Mouse (Mus musculus): ENCODE results near the gene Aspa. TPM values are rescaled to one million over a fixed set of nuclear protein-coding genes. Genes with fewer than 3 reads are reported as not detected.
"Not testable (repeated sequence)": the region's sequence is repeated elsewhere in the genome, so short reads cannot be mapped to it uniquely, and the experiment has no call there.

Gene Aspa
- polyA plus RNA-seq (2015; fragmentation: Nextera tagmentation; extraction: Ambion mirVana): 0.36 and 0.40 TPM in 2 replicates

DNA sequence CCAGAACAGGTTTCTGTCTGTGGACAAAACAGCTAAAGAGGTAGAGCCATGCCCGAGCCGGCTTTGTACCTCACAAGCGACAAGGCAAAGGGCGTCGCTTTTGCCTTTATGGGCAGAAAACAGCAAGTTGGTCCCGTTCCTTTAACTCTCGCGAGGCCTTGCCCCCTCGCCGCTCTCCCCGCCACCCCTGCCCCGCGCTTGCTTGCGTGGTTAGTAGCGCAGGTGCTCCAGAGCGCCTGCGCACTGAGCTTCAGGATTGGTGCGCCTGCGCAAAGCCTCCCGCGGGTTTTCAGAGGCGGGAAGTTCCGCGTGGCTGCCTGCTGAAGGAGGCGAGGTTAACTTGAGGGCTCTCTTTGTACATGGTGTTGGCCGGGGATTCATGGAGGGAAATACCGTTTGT, at the start of gene Aspa, which contains the start of the genes Gm49340 and Spata22:
Gene Aspa, minus strand, starts transcription at position 155 of the 400 bp plus-strand sequence.
Gene Gm49340, plus strand, starts transcription at position 300 of the 400 bp plus-strand sequence.
Gene Spata22, plus strand, starts transcription at position 300 of the 400 bp plus-strand sequence.
- Histone ChIP-seq H3K4me3 (replicated peaks) (no peak within 1 kb of the TSS), H3K27ac (no peak within 1 kb of the TSS), H3K27me3 (no peaks in the 10 kb centered on the region), H3K36me3 (no peaks in the 10 kb centered on the region), H3K4me2 (replicated peaks) (no peak within 1 kb of the TSS), H3K9me3 (no peaks in the 10 kb centered on the region), H3K4me1 (replicated peaks) (no peaks in the 10 kb centered on the region), H3K9ac (replicated peaks) (no peak within 1 kb of the TSS)
- ATAC-seq: no peak
- WGBS: 81% methylated on average over 27 of the region's 27 CpGs

DNA sequence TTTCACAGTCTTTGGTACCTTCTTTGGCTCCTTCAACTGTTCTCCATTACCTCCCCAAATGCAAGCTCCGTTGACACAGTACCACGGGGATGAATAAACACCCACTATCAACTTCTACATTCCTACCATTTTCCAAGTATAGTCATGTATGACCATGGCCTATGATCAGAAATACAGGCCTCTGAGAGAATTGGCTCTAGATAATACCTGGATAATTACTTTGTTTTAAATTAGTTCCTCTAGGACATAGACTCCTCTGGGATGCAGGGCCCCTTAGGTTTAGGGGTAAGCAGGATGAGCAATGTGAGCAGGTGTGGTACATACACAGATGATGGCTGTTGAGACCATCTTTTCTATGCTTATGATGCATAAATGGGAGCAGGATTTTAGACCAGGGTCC, 41.5 kb upstream of the Aspa start, which contains the start of gene Olfr376:
Gene Olfr376, plus strand, starts transcription at position 301 of the 400 bp plus-strand sequence.
- 94% methylated on average over 2 of the region's 2 CpGs for WGBS
- Histone ChIP-seq H3K4me3 (replicated peaks) (no peak within 1 kb of the TSS), H3K4me1 (replicated peaks) (no peaks in the 10 kb centered on the region), H3K27me3 (no peaks in the 10 kb centered on the region), H3K36me3 (no peaks in the 10 kb centered on the region), H3K4me2 (replicated peaks) (no peak within 1 kb of the TSS), H3K9me3 (no peaks in the 10 kb centered on the region; the same call in 1 of the 2 replicates), H3K27ac (no peak within 1 kb of the TSS), H3K9ac (replicated peaks) (no peak within 1 kb of the TSS)
- no peak for ATAC-seq

DNA sequence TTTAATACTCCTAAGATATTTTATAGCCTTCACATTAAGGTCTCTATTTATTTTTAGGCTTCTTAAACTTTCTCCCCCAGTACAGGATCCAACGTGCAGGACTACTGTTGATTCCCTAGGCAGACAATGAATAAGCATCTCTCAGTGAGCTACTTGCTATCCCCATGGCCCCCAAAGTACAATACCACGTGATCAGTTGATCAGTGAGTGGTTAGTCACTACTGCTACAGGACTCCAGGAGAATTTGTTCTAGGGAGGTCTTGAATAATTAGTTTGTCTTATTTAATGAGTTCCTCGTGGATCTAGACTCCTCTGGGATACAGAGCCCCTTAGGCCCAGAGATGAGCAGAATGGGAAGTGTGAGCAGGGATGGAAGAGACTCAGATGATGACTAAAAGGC, 21.1 kb upstream of the Aspa start, which contains the start of gene Olfr20:
Gene Olfr20, plus strand, starts transcription at position 301 of the 400 bp plus-strand sequence.
- no peaks in the 10 kb centered on the region for H3K27me3 ChIP-seq
- no peak within 1 kb of the TSS for H3K9ac ChIP-seq (replicated peaks)
- no peaks in the 10 kb centered on the region for H3K4me1 ChIP-seq (replicated peaks)
- ATAC-seq: no peak
- 57% methylated on average over 3 of the region's 3 CpGs for WGBS
- no peak within 1 kb of the TSS for H3K4me2 ChIP-seq (replicated peaks)
- H3K27ac ChIP-seq: no peak within 1 kb of the TSS
- no peaks in the 10 kb centered on the region for H3K9me3 ChIP-seq
- H3K36me3 ChIP-seq: no peaks in the 10 kb centered on the region
- H3K4me3 ChIP-seq (replicated peaks): no peak within 1 kb of the TSS

DNA sequence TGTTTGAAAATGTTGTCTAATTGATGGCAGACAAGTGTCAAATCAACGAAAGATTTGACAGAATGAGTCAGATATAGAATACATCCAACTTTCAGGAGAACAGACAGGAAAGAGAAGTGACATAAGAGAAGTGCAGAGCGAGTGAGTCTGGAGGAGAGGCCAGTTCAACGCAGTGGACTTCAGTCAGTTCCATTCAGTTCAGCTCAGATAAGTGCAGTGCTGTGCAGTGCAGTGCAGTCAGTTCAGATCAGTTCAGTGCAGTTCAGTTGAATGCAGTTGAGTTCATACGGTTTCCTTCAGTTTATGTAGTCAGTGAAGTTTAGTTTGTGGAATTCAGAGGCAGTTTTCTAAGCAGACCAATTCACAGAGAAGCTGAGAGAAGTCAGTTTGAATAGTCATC, 7.5 kb upstream of the Aspa start:
- no peak overlapping the region for H3K4me3 ChIP-seq (replicated peaks)
- H3K36me3 ChIP-seq: no peaks in the 10 kb centered on the region
- H3K9me3 ChIP-seq: no peaks in the 10 kb centered on the region
- H3K4me1 ChIP-seq (replicated peaks): no peaks in the 10 kb centered on the region
- 85% methylated on average over 4 of the region's 4 CpGs for WGBS
- no peaks in the 10 kb centered on the region for H3K27me3 ChIP-seq
- no peak overlapping the region for H3K9ac ChIP-seq (replicated peaks)
- no peak for ATAC-seq
- no peak overlapping the region for H3K27ac ChIP-seq
- no peak overlapping the region for H3K4me2 ChIP-seq (replicated peaks)

DNA sequence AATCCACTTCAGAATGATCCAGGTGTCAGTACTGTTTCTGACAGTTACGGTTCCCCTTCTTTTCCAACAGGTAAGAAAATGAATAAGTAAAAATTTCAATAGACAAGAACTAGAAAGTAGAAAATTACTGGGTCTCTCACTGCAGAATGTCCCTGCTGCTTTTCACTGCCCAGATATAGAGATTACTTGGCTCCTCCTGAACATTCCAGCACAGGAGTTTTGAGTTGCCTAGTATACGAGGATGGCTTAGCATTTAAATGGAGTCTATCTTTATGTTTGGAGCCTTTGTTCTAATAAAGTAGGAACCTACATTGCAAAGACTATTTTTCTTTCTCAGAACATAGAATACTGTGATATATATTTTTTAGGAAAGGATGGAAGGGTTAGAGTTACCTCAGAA, 4.0 kb upstream of the Aspa start:
- Histone ChIP-seq H3K4me2 (replicated peaks) (no peak overlapping the region), H3K9ac (replicated peaks) (no peak overlapping the region), H3K27me3 (no peaks in the 10 kb centered on the region), H3K9me3 (no peaks in the 10 kb centered on the region), H3K4me1 (replicated peaks) (no peaks in the 10 kb centered on the region), H3K36me3 (no peaks in the 10 kb centered on the region), H3K27ac (no peak overlapping the region), H3K4me3 (replicated peaks) (no peak overlapping the region)
- 59% methylated on average over 2 of the region's 2 CpGs for whole genome bisulfite sequencing
- ATAC-seq: no peak

DNA sequence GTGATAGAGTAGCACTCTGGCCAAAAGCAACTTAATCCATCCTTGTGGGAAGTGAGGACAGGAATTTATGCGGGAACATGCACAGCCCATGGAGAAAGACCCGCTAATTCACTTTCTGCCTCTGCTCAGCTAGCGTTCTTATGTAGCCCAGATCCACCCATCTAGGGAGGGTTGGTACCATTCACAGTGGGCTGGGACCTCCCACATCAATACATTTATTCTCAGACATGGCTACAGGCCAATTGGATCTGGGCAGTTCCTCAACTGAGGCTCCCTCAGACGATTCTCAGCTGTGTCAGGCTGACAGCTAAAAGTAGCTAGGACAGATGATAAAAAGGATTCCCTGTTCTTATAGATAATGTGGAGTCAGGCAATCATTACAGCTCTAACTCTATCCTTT, 2.0 kb downstream of the Aspa start:
- Histone ChIP-seq H3K36me3 (no peaks in the 10 kb centered on the region), H3K27ac (no peak overlapping the region), H3K9me3 (no peaks in the 10 kb centered on the region), H3K9ac (replicated peaks) (no peak overlapping the region), H3K27me3 (no peaks in the 10 kb centered on the region), H3K4me2 (replicated peaks) (no peak overlapping the region), H3K4me3 (replicated peaks) (no peak overlapping the region), H3K4me1 (replicated peaks) (no peaks in the 10 kb centered on the region)
- 80% methylated on average over 4 of the region's 4 CpGs for WGBS
- no peak for ATAC-seq

DNA sequence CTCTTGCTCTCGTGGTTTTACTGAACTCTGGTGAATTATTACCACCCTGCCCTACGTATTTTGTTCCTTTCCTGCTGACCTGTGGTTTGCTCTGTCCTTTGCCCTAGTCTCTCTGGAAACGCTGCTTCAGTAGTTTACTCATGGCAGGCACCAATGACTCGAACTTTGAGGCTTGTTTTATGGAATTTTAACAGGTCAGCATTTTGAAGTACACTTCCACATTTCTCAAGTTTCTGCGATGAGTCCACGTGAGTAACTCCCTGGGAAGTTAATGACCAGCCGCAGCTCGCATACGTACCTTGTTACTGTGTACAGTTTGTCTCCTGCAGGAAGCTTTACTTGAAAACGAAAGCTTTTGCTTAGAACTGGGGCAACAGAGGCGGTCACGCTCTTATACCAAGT, 2.9 kb downstream of the Aspa start:
- H3K4me2 ChIP-seq (replicated peaks): no peak overlapping the region
- no peak for ATAC-seq

DNA sequence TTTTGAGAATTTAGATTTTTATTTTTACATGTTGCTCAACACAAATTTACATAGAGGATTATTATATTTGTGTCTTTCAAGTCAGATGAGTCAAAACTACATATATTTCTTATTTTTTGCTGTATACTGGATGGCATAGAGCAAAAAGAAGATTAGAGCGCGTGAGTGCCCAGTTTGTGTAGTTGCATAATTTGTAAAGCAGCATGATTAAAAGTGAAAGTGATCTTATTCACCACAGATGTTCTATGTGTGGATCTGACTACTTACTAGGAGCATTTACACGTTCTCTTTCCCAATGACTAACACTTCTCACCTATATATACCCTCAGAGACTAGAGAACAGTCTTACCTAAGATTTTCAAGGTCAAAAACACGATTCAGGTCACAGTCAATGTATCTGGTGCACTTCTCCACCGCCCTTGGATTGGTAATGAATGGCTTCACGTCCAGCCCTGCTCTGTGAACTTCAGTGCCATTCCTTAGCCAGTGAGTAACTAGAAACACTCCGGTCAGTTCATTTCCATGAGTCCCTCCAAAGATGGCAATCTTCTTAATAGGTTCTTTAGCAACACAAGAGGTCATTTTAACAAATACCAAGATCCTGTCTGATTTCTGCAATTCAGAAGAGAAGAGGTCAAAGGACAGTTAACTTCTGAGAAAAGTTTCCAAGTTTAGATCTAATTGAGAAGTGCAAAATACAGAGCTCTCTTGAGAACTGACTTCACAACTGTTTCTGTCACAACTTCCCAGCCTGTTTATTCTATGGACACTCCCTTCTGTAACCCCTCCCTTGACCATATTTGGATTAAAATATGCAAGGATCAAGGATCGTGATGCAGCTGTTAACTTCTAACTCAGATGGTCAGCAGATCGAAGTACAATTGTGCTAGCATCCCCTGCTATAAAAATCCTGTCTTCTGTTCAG, 5.2 kb downstream of the Aspa start:
- Histone ChIP-seq H3K4me2 (replicated peaks) (no peak overlapping the region), H3K9ac (replicated peaks) (no peak overlapping the region), H3K27ac (no peak overlapping the region), H3K27me3 (no peaks in the 10 kb centered on the region), H3K4me1 (replicated peaks) (no peaks in the 10 kb centered on the region), H3K36me3 (no peaks in the 10 kb centered on the region), H3K9me3 (no peaks in the 10 kb centered on the region), H3K4me3 (replicated peaks) (no peak overlapping the region)
- no peak for ATAC-seq
- 76% methylated on average over 9 of the region's 9 CpGs for WGBS

More for the DNA sequence above, 2.9 kb downstream of the Aspa start:
- no peak overlapping the region for H3K9ac ChIP-seq (replicated peaks)
- H3K4me1 ChIP-seq (replicated peaks): no peaks in the 10 kb centered on the region
- H3K27ac ChIP-seq: no peak overlapping the region
- H3K36me3 ChIP-seq: no peaks in the 10 kb centered on the region
- H3K9me3 ChIP-seq: no peaks in the 10 kb centered on the region
- H3K27me3 ChIP-seq: no peaks in the 10 kb centered on the region
- H3K4me3 ChIP-seq (replicated peaks): no peak overlapping the region
- WGBS: 73% methylated on average over 12 of the region's 12 CpGs

DNA sequence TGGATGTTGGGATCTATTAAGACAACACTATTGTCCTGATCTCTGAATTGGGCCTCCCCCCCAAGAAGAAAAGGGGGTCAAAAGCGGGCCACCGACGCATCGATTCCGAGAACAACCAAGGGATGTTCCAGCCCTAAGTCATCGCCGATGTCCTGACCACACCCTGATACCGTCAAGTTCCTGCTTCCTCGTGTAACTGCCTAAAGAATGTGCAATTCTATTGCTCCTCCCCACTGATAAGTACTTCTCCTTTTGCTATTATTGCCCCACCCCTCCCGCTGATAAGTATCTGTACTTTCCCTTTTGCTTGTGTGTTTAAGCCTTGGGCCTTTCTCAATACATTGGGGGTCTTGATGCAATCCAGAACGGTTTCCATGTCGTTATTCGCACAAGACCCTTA, 8.3 kb downstream of the Aspa start:
- H3K4me2 ChIP-seq (replicated peaks); ATAC-seq; H3K4me3 ChIP-seq (replicated peaks); H3K36me3 ChIP-seq; H3K9me3 ChIP-seq; H3K27me3 ChIP-seq; H3K4me1 ChIP-seq (replicated peaks); H3K9ac ChIP-seq (replicated peaks); H3K27ac ChIP-seq: not testable (repeated sequence)
- WGBS: 95% methylated on average over 13 of the region's 13 CpGs

DNA sequence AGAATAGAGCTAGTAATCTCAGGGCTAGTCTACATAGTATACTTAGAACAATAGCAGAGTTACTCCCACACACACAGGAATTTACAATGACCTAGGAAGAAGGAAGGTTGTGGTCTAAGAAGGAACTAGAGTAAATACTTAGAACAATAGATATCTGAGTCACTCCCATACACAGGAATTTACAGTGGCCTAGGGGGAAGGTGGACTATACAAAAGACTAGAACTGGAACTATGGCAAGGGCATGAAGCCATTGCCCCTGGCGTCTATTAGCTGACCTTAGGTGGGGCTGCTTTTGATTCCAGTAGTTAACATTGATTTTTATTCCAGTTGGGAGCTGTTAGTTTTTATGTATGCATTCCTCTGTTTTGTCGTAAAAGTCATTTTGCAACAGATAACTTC, 10.8 kb downstream of the Aspa start:
- not testable (repeated sequence) for H3K4me2 ChIP-seq (replicated peaks); ATAC-seq; H3K27me3 ChIP-seq; H3K27ac ChIP-seq; H3K4me3 ChIP-seq (replicated peaks); H3K36me3 ChIP-seq; H3K9me3 ChIP-seq; H3K4me1 ChIP-seq (replicated peaks); H3K9ac ChIP-seq (replicated peaks)
- WGBS: 87% methylated on average over 2 of the region's 2 CpGs

DNA sequence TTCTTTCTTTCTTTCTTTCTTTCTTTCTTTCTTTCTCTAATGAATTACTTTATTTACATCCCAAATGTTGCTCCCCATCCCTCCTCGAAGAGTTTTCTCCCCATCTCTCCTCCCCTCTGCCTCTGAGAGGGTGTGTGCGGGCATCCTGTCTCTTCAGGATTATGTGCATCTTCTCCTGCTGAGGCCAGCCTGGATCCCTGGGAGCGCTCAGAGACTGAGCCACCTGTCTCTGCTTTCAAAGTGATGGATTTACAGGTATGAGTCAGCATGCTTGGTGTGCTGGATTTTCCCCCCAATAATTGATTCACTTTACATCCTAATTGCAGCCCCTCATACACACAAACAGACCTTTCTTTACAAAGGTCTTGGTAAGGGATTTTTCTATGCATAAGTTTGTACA, 13.4 kb downstream of the Aspa start:
- Histone ChIP-seq H3K9me3 (no peaks in the 10 kb centered on the region), H3K9ac (replicated peaks) (no peak overlapping the region), H3K4me3 (replicated peaks) (no peak overlapping the region), H3K27me3 (no peaks in the 10 kb centered on the region), H3K4me2 (replicated peaks) (no peak overlapping the region), H3K27ac (no peak overlapping the region), H3K36me3 (no peaks in the 10 kb centered on the region), H3K4me1 (replicated peaks) (no peaks in the 10 kb centered on the region)
- no peak for ATAC-seq
- WGBS: 44% methylated on average over 3 of the region's 3 CpGs

DNA sequence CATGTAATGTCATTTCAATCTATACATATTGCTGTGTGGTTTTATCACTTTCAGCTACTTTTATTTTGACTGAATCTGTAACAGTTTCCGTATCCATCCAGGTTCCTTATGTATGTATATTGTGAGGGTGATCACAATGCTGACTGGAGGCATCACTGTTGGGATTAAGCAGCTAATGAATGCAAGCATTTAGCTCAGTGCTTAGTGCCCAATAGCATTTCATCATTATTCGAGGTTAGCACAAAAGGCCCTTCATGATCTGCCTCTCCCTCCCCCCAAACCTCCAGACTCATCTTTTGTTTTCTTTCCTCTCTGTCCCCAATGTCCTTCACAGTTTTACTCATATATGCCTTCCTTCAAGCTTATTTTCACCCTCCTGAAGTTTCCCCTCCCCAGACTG, 26.3 kb downstream of the Aspa start:
- ATAC-seq: no peak
- no peak overlapping the region for H3K9ac ChIP-seq (replicated peaks)
- no peaks in the 10 kb centered on the region for H3K4me1 ChIP-seq (replicated peaks)
- 7% methylated on average over 2 of the region's 2 CpGs for WGBS
- H3K9me3 ChIP-seq: no peaks in the 10 kb centered on the region
- H3K27ac ChIP-seq: no peak overlapping the region
- H3K36me3 ChIP-seq: no peaks in the 10 kb centered on the region
- no peak overlapping the region for H3K4me2 ChIP-seq (replicated peaks)
- H3K4me3 ChIP-seq (replicated peaks): no peak overlapping the region
- H3K27me3 ChIP-seq: no peaks in the 10 kb centered on the region

Measured in midbrain, embryonic 13.5 days (tissue).